Mouse (Mus musculus) megakaryocyte, embryonic 14.5 days (primary cell): ENCODE data around the gene Upk3a.

Experiments
- FLI1 ChIP-seq: IDR thresholded peaks from 2 replicates; pipeline ENCODE4 v1.6.1; 2012; ENCODE audit warnings: low read length, inconsistent platforms, mixed read lengths
- GATA1 ChIP-seq: IDR thresholded peaks from 3 replicates; pipeline ENCODE4 v1.6.1; 2012; ENCODE audit warnings: mixed read lengths, low read length, inconsistent platforms, borderline replicate concordance

DNA sequence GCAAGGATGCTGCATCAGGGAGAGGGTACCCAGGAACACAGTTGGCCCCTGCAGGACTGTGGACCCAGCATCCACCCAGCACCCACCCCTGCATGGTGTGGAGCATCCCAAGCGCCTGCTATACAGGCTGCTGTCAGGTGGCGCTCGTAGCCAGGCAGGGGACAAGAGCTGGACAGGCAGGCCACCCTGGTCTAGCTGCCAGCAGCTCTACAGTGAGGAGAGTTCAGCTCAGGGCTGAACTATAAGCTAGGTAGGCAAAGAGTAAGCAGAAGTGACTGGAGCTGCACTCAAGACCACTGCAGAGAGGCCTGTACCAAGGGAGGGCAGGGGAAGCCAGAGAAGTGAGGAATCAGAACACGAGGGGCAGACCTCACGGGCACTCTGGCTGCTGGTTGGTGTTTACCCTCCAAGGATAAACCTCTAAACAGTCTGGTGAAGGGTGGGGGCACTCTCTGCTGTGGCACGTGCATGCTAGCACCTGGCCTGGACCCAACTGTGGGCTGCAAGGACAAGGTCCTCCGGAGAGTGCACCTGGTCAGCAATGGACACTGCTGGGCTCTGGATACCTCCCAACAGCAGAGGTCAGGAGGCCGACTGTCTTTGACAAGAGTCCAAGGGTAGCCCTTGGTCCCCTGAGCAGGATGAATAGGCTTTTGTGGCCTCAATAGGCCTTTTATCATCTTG, 43.9 kb upstream of the Upk3a start:
- no peak for TF ChIP-seq GATA1
- TF ChIP-seq FLI1 = no peak
